Mouse (Mus musculus) testis, adult 2 months (tissue): ENCODE measurements around the gene Tgfbi. TPM values are rescaled to one million over a fixed set of nuclear protein-coding genes. Genes with fewer than 3 reads are reported as not detected.

Experiments
- H3K27ac ChIP-seq: fragments of 200-500 bp; 2 replicates; pipeline ENCODE4 v1.5.1; 2012; ENCODE audit warnings: low read depth, low read length; ENCODE audit not compliant: control insufficient read depth, insufficient read depth
- H3K27me3 ChIP-seq: fragments of 200-500 bp; 2 replicates; pipeline ENCODE4 v1.6.1; 2012; ENCODE audit warnings: mild to moderate bottlenecking, low read length, moderate library complexity; ENCODE audit not compliant: control insufficient read depth, insufficient read depth
- H3K36me3 ChIP-seq: fragments of 200-500 bp; 2 replicates; pipeline ENCODE4 v1.6.1; 2012; ENCODE audit warnings: mild to moderate bottlenecking, low read length; ENCODE audit not compliant: control insufficient read depth, insufficient read depth
- H3K4me1 ChIP-seq: fragments of 200-500 bp; 2 replicates; pipeline ENCODE4 v1.6.1; 2012; ENCODE audit warnings: low read length; ENCODE audit not compliant: control insufficient read depth, insufficient read depth
- H3K4me3 ChIP-seq: fragments of 200-500 bp; 2 replicates; pipeline ENCODE4 v1.5.1; 2012; ENCODE audit warnings: low read depth, mild to moderate bottlenecking, low read length, moderate library complexity, mixed read lengths; ENCODE audit not compliant: control insufficient read depth
- CTCF ChIP-seq: fragments of 200-500 bp; IDR thresholded peaks from 2 replicates; pipeline ENCODE4 v1.5.1; 2012; ENCODE audit warnings: low read depth, mild to moderate bottlenecking, inconsistent platforms, low read length, moderate library complexity; ENCODE audit not compliant: control insufficient read depth, insufficient read depth, insufficient replicate concordance
- POLR2A ChIP-seq: fragments of 200-500 bp; IDR thresholded peaks from 2 replicates; pipeline ENCODE4 v1.6.1; 2012; ENCODE audit warnings: low read depth, mild to moderate bottlenecking, inconsistent platforms, low read length, moderate library complexity; ENCODE audit not compliant: control insufficient read depth
- polyA plus RNA-seq: library from polyadenylated mRNA; depleted of rRNA; stranded (reverse); fragments of >200 nt; gene quantifications from 2 replicates; pipeline ENCODE4 v1.2.3, GENCODE M21; 2012; rRNA removed

The Tgfbi gene
- polyA plus RNA-seq, result 10.4 and 12.5 TPM in 2 replicates

GRCm38 (mm10) chr13:56609103-56609856 lies at the start of gene Tgfbi:
Gene Tgfbi (plus strand): TSS chr13:56609523.
- peaks cover 4% of the 10 kb centered on the region for H3K4me1 ChIP-seq
- TF ChIP-seq POLR2A, result no peak
- TF ChIP-seq CTCF, result no peak
- H3K36me3 ChIP-seq, result no peaks in the 10 kb centered on the region
- H3K27ac ChIP-seq, result no peak within 1 kb of the TSS
- peak within 1 kb of the TSS; percentile 39 for H3K4me3 ChIP-seq
- no peaks in the 10 kb centered on the region for H3K27me3 ChIP-seq

DNA sequence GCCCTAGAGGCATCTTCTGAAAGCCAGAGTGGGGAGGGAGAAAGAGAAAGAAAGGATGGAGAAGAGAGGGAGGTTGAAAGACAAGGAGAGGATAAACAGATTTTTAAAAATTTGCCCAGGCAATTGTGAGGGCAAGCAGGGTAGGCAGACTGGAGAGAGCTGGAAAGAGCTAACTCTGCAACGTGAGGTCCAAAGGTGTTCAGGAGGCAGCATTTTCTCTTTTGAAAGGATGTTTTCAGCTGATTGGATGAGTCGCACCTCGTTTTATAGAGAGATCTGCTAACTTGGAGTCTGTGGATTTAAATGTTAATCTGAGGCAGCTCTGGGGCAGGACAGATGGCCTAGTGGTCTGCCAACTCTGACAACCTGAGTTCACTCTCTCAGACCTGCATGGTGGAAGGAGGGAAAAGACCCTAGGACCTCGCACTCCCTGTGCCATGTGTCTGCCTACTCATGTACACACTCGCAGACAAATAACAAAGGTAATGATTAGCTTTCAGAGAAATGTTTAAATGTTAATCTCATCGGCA lies 49.4 kb upstream of the Tgfbi start:
- TF ChIP-seq POLR2A (no peak), CTCF (no peak)
- Histone ChIP-seq H3K27me3 (no peaks in the 10 kb centered on the region), H3K27ac (no peak overlapping the region), H3K4me3 (no peak overlapping the region), H3K4me1 (no peaks in the 10 kb centered on the region), H3K36me3 (no peaks in the 10 kb centered on the region)

- Histone ChIP-seq H3K4me3 (no peak overlapping the region), H3K4me1 (no peaks in the 10 kb centered on the region), H3K27ac (no peak overlapping the region), H3K36me3 (no peaks in the 10 kb centered on the region), H3K27me3 (no peaks in the 10 kb centered on the region)
- TF ChIP-seq CTCF (no peak), POLR2A (no peak)
These were observed 48.2 kb upstream of the Tgfbi start for GRCm38 (mm10) chr13:56561129-56561528.

GRCm38 (mm10) chr13:56563075-56563474 lies 46.2 kb upstream of the Tgfbi start:
- no peak for TF ChIP-seq POLR2A
- TF ChIP-seq CTCF, result peak; percentile 62; the same call in 1 of the 2 replicates
- H3K4me1 ChIP-seq, result no peaks in the 10 kb centered on the region
- no peak overlapping the region for H3K27ac ChIP-seq
- no peaks in the 10 kb centered on the region for H3K36me3 ChIP-seq
- H3K4me3 ChIP-seq, result no peak overlapping the region
- H3K27me3 ChIP-seq, result no peaks in the 10 kb centered on the region

DNA sequence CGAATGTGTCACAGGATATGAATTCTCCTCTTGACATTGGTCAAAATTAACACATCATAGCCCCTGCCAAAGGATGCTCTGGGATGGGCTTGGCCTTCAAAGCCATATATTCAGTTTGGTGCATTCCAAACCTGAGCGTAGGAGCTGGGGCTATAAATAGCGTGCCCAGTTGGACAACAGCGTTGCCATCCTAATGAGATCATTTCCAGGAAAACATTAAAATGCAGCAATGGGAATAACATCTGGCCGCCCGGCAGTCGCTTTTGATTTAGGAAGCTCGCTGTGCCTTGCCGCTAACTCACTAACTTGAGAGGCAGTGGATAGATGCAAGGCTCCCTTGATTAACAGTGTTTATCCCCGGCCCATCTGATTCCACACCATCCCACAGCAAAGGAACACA lies 43.0 kb upstream of the Tgfbi start:
- TF ChIP-seq POLR2A (no peak), CTCF (no peak)
- Histone ChIP-seq H3K27ac (no peak overlapping the region), H3K27me3 (no peaks in the 10 kb centered on the region), H3K4me3 (no peak overlapping the region), H3K36me3 (no peaks in the 10 kb centered on the region), H3K4me1 (no peaks in the 10 kb centered on the region)

GRCm38 (mm10) chr13:56571645-56572044 lies 37.7 kb upstream of the Tgfbi start:
- TF ChIP-seq CTCF, result no peak
- no peak overlapping the region for H3K27ac ChIP-seq
- no peaks in the 10 kb centered on the region for H3K27me3 ChIP-seq
- H3K36me3 ChIP-seq, result no peaks in the 10 kb centered on the region
- no peak overlapping the region for H3K4me3 ChIP-seq
- H3K4me1 ChIP-seq, result no peaks in the 10 kb centered on the region

- Histone ChIP-seq H3K27ac (no peak overlapping the region), H3K4me1 (no peaks in the 10 kb centered on the region)
- TF ChIP-seq CTCF (no peak), POLR2A (no peak)
These were observed 34.2 kb upstream of the Tgfbi start for GRCm38 (mm10) chr13:56575074-56575473.

More at GRCm38 (mm10) chr13:56575074-56575473, 34.2 kb upstream of the Tgfbi start:
- H3K36me3 ChIP-seq, result no peaks in the 10 kb centered on the region
- no peak overlapping the region for H3K4me3 ChIP-seq
- H3K27me3 ChIP-seq, result no peaks in the 10 kb centered on the region
